Mouse (Mus musculus) kidney, adult 2 months (tissue): ENCODE data around the gene Igf2bp3.

ENCODE experiments used
- CTCF ChIP-seq: fragments of 200-500 bp; conservative IDR thresholded peaks from 2 replicates; pipeline ENCODE4 v1.5.1; 2011; ENCODE audit warnings: low read depth, mild to moderate bottlenecking, control low read depth, low read length, moderate library complexity, mixed read lengths; ENCODE audit not compliant: insufficient read depth, insufficient read length
- POLR2A ChIP-seq: fragments of 200-500 bp; IDR thresholded peaks from one replicate; pipeline ENCODE4 v1.6.1; 2011; ENCODE audit warnings: low read depth, low read length, control low read depth

DNA sequence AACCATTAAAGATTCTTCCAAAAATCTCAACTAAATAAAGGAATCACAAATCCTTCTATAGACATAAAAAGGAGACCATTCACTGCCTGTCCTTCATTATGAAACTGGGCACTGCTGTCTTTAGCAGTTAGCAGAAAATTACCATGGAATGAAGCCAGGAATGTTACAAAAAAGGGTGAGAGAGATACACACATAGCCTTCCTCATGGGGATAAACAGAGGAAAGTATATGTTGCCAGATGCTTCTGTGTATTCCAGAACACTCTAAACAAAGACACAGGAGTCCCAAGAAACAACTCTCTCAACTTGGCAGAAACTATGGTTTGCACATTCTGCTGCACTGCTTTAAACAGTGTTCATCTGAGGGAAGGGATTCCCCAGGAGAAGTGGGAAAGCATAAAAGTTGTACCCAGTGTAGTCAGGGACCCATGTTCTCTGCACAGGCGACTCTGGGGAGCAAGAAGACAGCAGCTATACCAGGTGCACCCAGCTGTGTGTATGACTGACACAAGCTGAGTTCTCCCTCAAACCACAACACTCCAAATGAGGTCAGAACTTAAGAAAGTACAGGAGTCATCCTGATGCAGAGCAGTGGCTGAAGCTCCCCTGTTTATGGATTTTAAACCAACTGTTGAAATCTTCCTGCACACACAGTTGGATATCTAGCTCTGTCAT, 95.2 kb downstream of the Igf2bp3 start:
- TF ChIP-seq CTCF (no peak), POLR2A (no peak)
